ENCODE assay signal across 8 mouse cellular contexts in genomic region chrX:56346176-56346931, GRCm38 (mm10). TPM values are rescaled to one million over a fixed set of nuclear protein-coding genes. Genes with fewer than 3 reads are reported as not detected.
DNase-seq lines count a peak whose midpoint lies in the region; ATAC-seq lines count a peak whose summit lies in the region.

Zfp449 (plus strand) TSS chrX:56346400.

- peak; percentile 93 for ATAC-seq in intestine, embryonic 14.5 days (replicated peaks; ENCODE audit: low FRiP score, low TSS enrichment, low read depth)
- peak; percentile 100 for ATAC-seq in megakaryocyte-erythroid progenitor cell, adult 5-6 weeks (replicated peaks; ENCODE audit: low FRiP score, low TSS enrichment, poor library complexity, severe bottlenecking)

- no peak within 1 kb of the TSS for H3K27ac ChIP-seq in intestine, embryonic 14.5 days (ENCODE audit: low read depth)

- peak within 1 kb of the TSS; percentile 42 for H3K4me2 ChIP-seq in intestine, embryonic 14.5 days (ENCODE audit: low read length)

- no peaks in the 10 kb centered on the region for H3K4me1 ChIP-seq in intestine, embryonic 14.5 days (replicated peaks; ENCODE audit: control insufficient read depth, insufficient read depth, low read length)

- 15% methylated on average over 34 of the region's 39 CpGs for WGBS in intestine, embryonic 14.5 days

- intact Hi-C loops in left cerebral cortex, postnatal 14 days (cut with DNase I): no loop called here

- no peaks in the 10 kb centered on the region for H3K36me3 ChIP-seq in intestine, embryonic 14.5 days (ENCODE audit: control insufficient read depth, insufficient read depth, low read length)

- H3K9ac ChIP-seq in intestine, embryonic 14.5 days (ENCODE audit: low read length): peak within 1 kb of the TSS; percentile 55

- peak; percentile 87 for DNase-seq in adrenal gland, adult 2 months
- DNase-seq in embryo, embryonic 11 days: peak; percentile 93
- DNase-seq in gastrocnemius, postnatal 25 days: peak; percentile 78
- DNase-seq in intestine, embryonic 14.5 days (ENCODE audit: low spot score): peak; percentile 79
- peak; percentile 76 to 81 for DNase-seq in left cerebral cortex, postnatal 14 days (ENCODE audit: low spot score in 2 of 2)
- peak; percentile 82 for DNase-seq in right cerebral cortex, postnatal 4 days
- DNase-seq in yolk sac, embryonic 10.5 days (ENCODE audit: low spot score): peak; percentile 82

- no peaks in the 10 kb centered on the region for H3K9me3 ChIP-seq in intestine, embryonic 14.5 days (ENCODE audit: control insufficient read depth, low read length)

- H3K27me3 ChIP-seq in intestine, embryonic 14.5 days (replicated peaks; ENCODE audit: control insufficient read depth, insufficient read depth, low read length): no peaks in the 10 kb centered on the region

- H3K4me3 ChIP-seq in intestine, embryonic 14.5 days (ENCODE audit: low read depth, low read length): peak within 1 kb of the TSS; percentile 44

RNA-seq across cellular contexts. Expression of gene Zfp449, which starts in this region (rescaled TPM):
- 1 to 10 TPM; 2.6 to 4.5 TPM for total RNA-seq in adrenal gland, adult 2 months (2021)
- polyA plus RNA-seq in adrenal gland, adult 2 months (2012; rRNA removed): 0.13 and 0.19 TPM in 2 replicates
- 1 to 10 TPM; 1.5 to 2.6 TPM for total RNA-seq in gastrocnemius, postnatal 25 days (2021)
- 8.8 and 12.6 TPM in 2 replicates for polyA plus RNA-seq in intestine, embryonic 14.5 days (2014; fragmentation: Nextera tagmentation; extraction: Ambion mirVana)
- 1 to 10 TPM; 2.9 to 3.6 TPM for total RNA-seq in left cerebral cortex, postnatal 14 days (2021)
- 1.2 and 1.9 TPM in 2 replicates for total RNA-seq in megakaryocyte-erythroid progenitor cell, adult 5-6 weeks (2014; fragmentation: Nextera tagmentation)
- 2.0 and 2.3 TPM in 2 replicates for total RNA-seq in megakaryocyte-erythroid progenitor cell, adult 5-6 weeks (2017)
